Mouse (Mus musculus): ENCODE results near the gene Gjb5.

Gjb5 gene

GRCm38 (mm10) chr4:127358018-127358417, at the start of gene Gjb5:
Gene Gjb5, minus strand, starts transcription at chr4:127358181.
- DNase-seq (ENCODE audit: low spot score) = peak; percentile 16

- DNase-seq (ENCODE audit: low spot score) = no peak
Measured at GRCm38 (mm10) chr4:127402614-127403013, 44.6 kb upstream of the Gjb5 start.

DNA sequence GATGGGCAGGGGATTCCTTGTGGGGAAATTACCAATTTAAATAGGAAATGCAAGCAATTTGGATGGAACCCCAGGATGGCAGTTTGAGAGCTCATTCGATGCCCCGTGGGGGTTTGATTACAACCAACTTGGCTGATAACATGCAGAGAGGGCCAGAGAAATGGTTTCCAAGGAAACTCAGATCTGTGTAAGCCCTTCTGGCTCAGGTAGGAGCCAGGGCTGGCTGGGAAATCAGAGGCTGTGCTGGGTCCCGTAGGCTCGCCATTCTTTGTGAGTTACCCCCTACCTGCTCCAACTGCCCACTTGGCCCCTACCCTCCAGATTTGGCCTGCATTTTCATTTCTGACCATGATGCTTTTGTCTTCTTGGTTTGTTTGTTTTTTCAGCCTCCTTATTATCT, 44.2 kb upstream of the Gjb5 start:
- DNase-seq (ENCODE audit: low spot score) = no peak

GRCm38 (mm10) chr4:127400165-127401145, 42.5 kb upstream of the Gjb5 start:
- DNase-seq (ENCODE audit: low spot score) = no peak

GRCm38 (mm10) chr4:127395591-127395990, 37.6 kb upstream of the Gjb5 start:
- no peak for DNase-seq (ENCODE audit: low spot score)

DNA sequence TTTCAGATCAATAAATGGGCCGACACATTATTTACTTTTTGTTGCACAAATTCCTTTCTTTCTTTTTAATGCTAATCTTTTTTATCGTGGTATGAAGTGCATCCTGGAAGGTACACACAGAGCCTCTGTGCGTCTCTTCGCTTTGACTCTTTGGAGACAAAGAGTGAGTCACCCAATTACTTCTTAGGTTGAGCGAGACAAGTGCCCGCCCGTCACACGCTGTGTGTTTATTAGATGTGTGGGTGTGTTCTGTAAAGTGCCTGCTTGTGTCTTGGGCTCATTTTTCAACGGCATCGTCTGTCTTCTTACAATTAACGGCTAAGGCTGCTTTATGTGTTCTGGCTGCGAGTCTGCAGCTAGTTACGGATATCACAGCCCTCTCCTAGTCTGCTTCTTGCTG, 31.7 kb upstream of the Gjb5 start:
- no peak for DNase-seq (ENCODE audit: low spot score)

DNA sequence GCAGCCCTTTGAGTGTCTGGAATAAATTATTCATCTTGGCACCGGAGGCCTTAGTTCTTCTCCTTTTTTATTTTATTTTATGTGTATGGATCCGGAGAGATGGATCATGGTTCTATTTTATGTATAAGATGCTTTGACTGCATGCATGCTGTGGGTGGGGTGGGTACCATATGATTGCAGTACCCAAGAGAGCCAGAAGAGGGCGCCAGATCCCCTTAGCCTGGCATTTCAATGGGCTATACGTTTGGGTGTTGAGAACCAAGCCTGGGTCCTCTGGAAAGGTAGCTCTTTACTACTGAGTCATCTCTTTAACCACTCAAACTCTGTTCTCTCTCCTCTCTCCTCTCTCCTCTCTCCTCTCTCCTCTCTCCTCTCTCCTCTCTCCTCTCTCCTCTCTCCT, 19.4 kb upstream of the Gjb5 start:
- DNase-seq (ENCODE audit: low spot score) = no peak

GRCm38 (mm10) chr4:127375541-127376177, 17.7 kb upstream of the Gjb5 start:
- DNase-seq (ENCODE audit: low spot score) = no peak

GRCm38 (mm10) chr4:127374645-127375044, 16.7 kb upstream of the Gjb5 start:
- no peak for DNase-seq (ENCODE audit: low spot score)

GRCm38 (mm10) chr4:127373491-127373890, 15.5 kb upstream of the Gjb5 start:
- DNase-seq (ENCODE audit: low spot score) = no peak

GRCm38 (mm10) chr4:127371546-127371945, 13.6 kb upstream of the Gjb5 start:
- DNase-seq (ENCODE audit: low spot score) = peak; percentile 53

GRCm38 (mm10) chr4:127370447-127370846, 12.5 kb upstream of the Gjb5 start:
- no peak for DNase-seq (ENCODE audit: low spot score)

- peak; percentile 50 for DNase-seq (ENCODE audit: low spot score)
Measured at GRCm38 (mm10) chr4:127368379-127368973, 10.5 kb upstream of the Gjb5 start.

GRCm38 (mm10) chr4:127365834-127366233, 7.9 kb upstream of the Gjb5 start:
- no peak for DNase-seq (ENCODE audit: low spot score)

DNA sequence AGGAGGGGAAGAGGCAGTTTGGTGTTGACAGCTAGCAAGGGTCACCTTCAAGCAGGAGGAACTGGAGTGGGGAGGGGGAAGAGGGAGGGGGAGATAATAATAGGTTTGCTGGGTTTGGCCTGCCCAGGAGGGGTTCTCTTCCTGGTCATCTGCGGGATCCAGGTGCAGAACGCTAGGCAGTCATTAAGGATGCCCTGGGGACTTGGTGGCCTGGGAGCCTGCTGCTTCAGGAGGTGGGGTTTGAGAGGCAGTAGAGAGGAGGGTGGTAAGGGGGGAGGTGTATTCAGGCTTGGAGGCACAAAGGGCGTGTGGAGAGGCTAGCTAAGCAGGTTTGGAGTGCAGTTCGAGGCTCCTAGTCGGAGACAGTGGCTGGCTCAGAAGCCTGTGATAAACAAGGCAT, 7.5 kb upstream of the Gjb5 start:
- DNase-seq (ENCODE audit: low spot score) = no peak

DNA sequence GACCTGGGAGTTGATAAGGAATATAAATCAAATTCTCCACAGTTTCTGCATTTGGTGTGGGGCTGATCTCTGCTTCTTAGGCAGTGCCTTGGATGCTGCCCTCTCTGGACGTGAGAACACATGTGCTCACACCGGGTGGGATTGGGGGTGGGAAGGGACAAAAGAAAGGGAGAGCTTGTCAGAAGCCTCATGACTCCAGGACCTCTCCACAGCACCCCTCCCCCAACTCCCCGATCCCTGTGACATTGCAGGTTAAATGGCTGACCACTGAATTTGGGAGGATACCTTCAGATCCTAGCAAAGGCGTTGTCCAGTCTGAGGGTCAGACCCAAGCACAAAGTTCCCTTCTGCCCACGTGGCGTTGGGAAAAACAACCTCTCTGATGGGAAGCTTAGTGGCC, 6.5 kb upstream of the Gjb5 start:
- no peak for DNase-seq (ENCODE audit: low spot score)

GRCm38 (mm10) chr4:127363331-127363730, 5.3 kb upstream of the Gjb5 start:
- DNase-seq (ENCODE audit: low spot score) = peak; percentile 5

DNA sequence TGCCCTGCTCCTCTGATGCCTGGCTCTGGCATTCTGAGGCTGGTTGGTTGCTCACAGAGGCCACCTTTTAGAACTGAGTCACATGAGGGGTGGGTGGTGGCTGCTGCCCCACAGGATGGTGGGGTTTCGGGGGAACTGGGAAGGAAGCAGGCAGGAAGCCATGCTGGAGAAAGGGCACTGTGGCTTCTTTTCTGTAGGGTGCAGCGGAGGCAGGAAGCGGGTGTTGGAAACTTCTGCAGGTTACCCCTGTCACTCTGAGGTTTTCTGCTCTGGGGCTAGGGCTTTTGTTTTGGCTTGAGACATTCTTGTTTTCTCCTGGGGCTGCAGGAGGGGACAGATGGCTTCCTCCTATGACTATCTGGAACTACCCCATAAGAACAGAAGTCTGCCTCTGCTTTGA, 4.5 kb upstream of the Gjb5 start:
- DNase-seq (ENCODE audit: low spot score) = no peak

GRCm38 (mm10) chr4:127354506-127355485, 3.2 kb downstream of the Gjb5 start:
- no peak for DNase-seq (ENCODE audit: low spot score)

DNA sequence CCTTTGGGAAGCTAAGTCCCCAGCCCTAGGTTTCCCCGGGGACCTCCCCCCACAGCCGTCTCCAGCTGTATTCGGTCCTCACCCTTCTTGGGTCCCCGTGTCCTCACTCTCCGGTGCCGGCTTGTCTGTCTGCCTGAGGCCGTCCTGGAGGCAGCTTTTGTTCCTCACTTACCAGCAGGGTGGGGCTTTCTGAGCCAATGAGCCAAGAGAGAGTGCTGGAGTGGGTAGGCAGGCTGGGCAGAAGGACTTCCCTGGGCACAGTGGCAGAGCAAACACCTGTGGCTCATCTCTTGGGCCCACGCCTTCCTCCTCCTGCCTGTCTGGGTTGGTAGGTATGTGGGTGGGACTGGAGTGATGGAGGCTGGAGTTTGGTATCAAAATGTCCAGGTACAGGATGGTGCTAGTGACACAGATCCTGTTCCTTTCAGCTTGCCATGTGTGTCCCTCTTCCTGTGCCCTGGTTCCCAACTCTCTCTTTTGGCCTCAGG, 4.0 kb downstream of the Gjb5 start, which contains the start of gene Gjb4:
Gene Gjb4, minus strand, starts transcription at position 131 of the 488 bp plus-strand sequence.
- no peak for DNase-seq (ENCODE audit: low spot score)

- no peak for DNase-seq (ENCODE audit: low spot score)
Measured at GRCm38 (mm10) chr4:127352594-127352993, 5.4 kb downstream of the Gjb5 start.

Data from lung, postnatal 25 days (tissue).